Mouse (Mus musculus) kidney, adult 2 months (tissue): ENCODE measurements around the gene Fam222a. TPM values are rescaled to one million over a fixed set of nuclear protein-coding genes. Genes with fewer than 3 reads are reported as not detected.

Experiments
- DNase-seq: peaks from one replicate; pipeline ENCODE4 v3.0.0; 2021
- H3K27ac ChIP-seq: fragments of 200-500 bp; 2 replicates; pipeline ENCODE4 v1.5.1; 2012; ENCODE audit warnings: low read depth, low read length, control low read depth, inconsistent platforms; ENCODE audit not compliant: insufficient read depth
- H3K27me3 ChIP-seq: fragments of 200-500 bp; replicated peaks from 2 replicates; pipeline ENCODE4 v1.6.1; 2012; ENCODE audit warnings: mild to moderate bottlenecking, moderate library complexity, low read length, inconsistent platforms; ENCODE audit not compliant: control insufficient read depth, insufficient read depth
- H3K36me3 ChIP-seq: fragments of 200-500 bp; 2 replicates; pipeline ENCODE4 v1.6.1; 2012; ENCODE audit warnings: mild to moderate bottlenecking, moderate library complexity, low read length, inconsistent platforms; ENCODE audit not compliant: control insufficient read depth, insufficient read depth
- H3K4me1 ChIP-seq: fragments of 200-500 bp; 2 replicates; pipeline ENCODE4 v1.6.1; 2011; ENCODE audit warnings: low read length; ENCODE audit not compliant: control insufficient read depth, insufficient read depth
- H3K4me3 ChIP-seq: fragments of 200-500 bp; 2 replicates; pipeline ENCODE4 v1.5.1; 2011; ENCODE audit warnings: mild to moderate bottlenecking, low read depth, low read length, control low read depth; ENCODE audit not compliant: insufficient read depth
- CTCF ChIP-seq: fragments of 200-500 bp; conservative IDR thresholded peaks from 2 replicates; pipeline ENCODE4 v1.5.1; 2011; ENCODE audit warnings: low read depth, mild to moderate bottlenecking, control low read depth, low read length, moderate library complexity, mixed read lengths; ENCODE audit not compliant: insufficient read depth, insufficient read length
- POLR2A ChIP-seq: fragments of 200-500 bp; IDR thresholded peaks from one replicate; pipeline ENCODE4 v1.6.1; 2011; ENCODE audit warnings: low read depth, low read length, control low read depth
- WGBS: fragments of 180-500 bp; shearing (Covaris S2); methylation state at CpG from one replicate; pipeline ENCODE4 v1.1.7; 2018; 5-methylcytosine and 5-hydroxymethylcytosine counted together
- polyA plus RNA-seq: library from polyadenylated mRNA; depleted of rRNA; stranded (reverse); fragments of >200 nt; gene quantifications from 2 replicates; pipeline ENCODE4 v1.2.3, GENCODE M21; 2012

Fam222a gene
- polyA plus RNA-seq, 1 experiment: 4.9 TPM

GRCm38 (mm10) chr5:114583046-114583445, 15.2 kb downstream of the Fam222a start:
- TF ChIP-seq POLR2A (no peak), CTCF (no peak)
- H3K27me3 ChIP-seq: no peaks in the 10 kb centered on the region
- WGBS: 76% methylated on average over 3 of the region's 3 CpGs
- H3K4me3 ChIP-seq: no peak overlapping the region
- no peak for DNase-seq
- H3K4me1 ChIP-seq: 0 out of 2 replicates have a peak, but pooled peaks cover 5% of the 10 kb centered on the region
- no peaks in the 10 kb centered on the region for H3K36me3 ChIP-seq
- no peak overlapping the region for H3K27ac ChIP-seq

GRCm38 (mm10) chr5:114583490-114584175, 15.8 kb downstream of the Fam222a start:
- DNase-seq: no peak
- 0 out of 2 replicates have a peak, but pooled peaks cover 10% of the 10 kb centered on the region for H3K4me1 ChIP-seq
- no peak for TF ChIP-seq POLR2A
- TF ChIP-seq CTCF: no peak
- H3K27ac ChIP-seq: no peak overlapping the region
- no peak overlapping the region for H3K4me3 ChIP-seq
- H3K27me3 ChIP-seq: no peaks in the 10 kb centered on the region
- WGBS: 70% methylated on average over 12 of the region's 12 CpGs
- H3K36me3 ChIP-seq: no peaks in the 10 kb centered on the region

- Histone ChIP-seq H3K27me3 (no peaks in the 10 kb centered on the region), H3K27ac (no peak overlapping the region), H3K4me3 (no peak overlapping the region), H3K36me3 (no peaks in the 10 kb centered on the region), H3K4me1 (0 out of 2 replicates have a peak, but pooled peaks cover 17% of the 10 kb centered on the region)
- 68% methylated on average over 14 of the region's 14 CpGs for WGBS
- DNase-seq: no peak
- TF ChIP-seq CTCF (no peak), POLR2A (no peak)
Observed at GRCm38 (mm10) chr5:114584293-114585104, 16.7 kb downstream of the Fam222a start.

GRCm38 (mm10) chr5:114585682-114586081, 17.9 kb downstream of the Fam222a start:
- H3K4me1 ChIP-seq: peaks cover 17% of the 10 kb centered on the region; the same call in 1 of the 2 replicates
- no peak overlapping the region for H3K27ac ChIP-seq
- H3K27me3 ChIP-seq: no peaks in the 10 kb centered on the region
- 31% methylated on average over 5 of the region's 5 CpGs for whole genome bisulfite sequencing
- no peaks in the 10 kb centered on the region for H3K36me3 ChIP-seq
- DNase-seq: no peak
- H3K4me3 ChIP-seq: no peak overlapping the region
- TF ChIP-seq CTCF (no peak), POLR2A (no peak)

GRCm38 (mm10) chr5:114587908-114588307, 20.1 kb downstream of the Fam222a start:
- no peaks in the 10 kb centered on the region for H3K36me3 ChIP-seq
- DNase-seq: peak; percentile 87

GRCm38 (mm10) chr5:114588416-114588815, 20.6 kb downstream of the Fam222a start:
- H3K4me3 ChIP-seq: no peak overlapping the region
- whole genome bisulfite sequencing: 27% methylated on average over 10 of the region's 10 CpGs
- peak overlapping the region; percentile 45 for H3K27ac ChIP-seq
- no peak for DNase-seq
- TF ChIP-seq CTCF: no peak
- no peak for TF ChIP-seq POLR2A
- H3K36me3 ChIP-seq: no peaks in the 10 kb centered on the region
- peaks cover 14% of the 10 kb centered on the region for H3K4me1 ChIP-seq
- H3K27me3 ChIP-seq: no peaks in the 10 kb centered on the region

More at GRCm38 (mm10) chr5:114587908-114588307, 20.1 kb downstream of the Fam222a start:
- Histone ChIP-seq H3K4me3 (no peak overlapping the region), H3K27ac (peak overlapping the region; percentile 22; the same call in 1 of the 2 replicates), H3K4me1 (peaks cover 17% of the 10 kb centered on the region; the same call in 1 of the 2 replicates), H3K27me3 (no peaks in the 10 kb centered on the region)
- no peak for TF ChIP-seq POLR2A
- WGBS: 19% methylated on average over 9 of the region's 9 CpGs

- peak; percentile 68 for DNase-seq
- Histone ChIP-seq H3K4me3 (no peak overlapping the region), H3K27ac (peak overlapping the region; percentile 74), H3K27me3 (no peaks in the 10 kb centered on the region), H3K4me1 (peaks cover 20% of the 10 kb centered on the region), H3K36me3 (no peaks in the 10 kb centered on the region)
- no peak for TF ChIP-seq CTCF
- no peak for TF ChIP-seq POLR2A
- 40% methylated on average over 6 of the region's 6 CpGs for WGBS
Observed at GRCm38 (mm10) chr5:114589026-114589425, 21.2 kb downstream of the Fam222a start.
